Mouse (Mus musculus) neural tube, embryonic 14.5 days (tissue): ENCODE measurements around the gene Pitpnm2. TPM values are rescaled to one million over a fixed set of nuclear protein-coding genes. Genes with fewer than 3 reads are reported as not detected.

ENCODE experiments used
- ATAC-seq: fragments of 200-750 bp; cut with Nextera tagmentation; 2 replicates; pipeline ENCODE4 v1.8.0; 2017; ENCODE audit warnings: low read depth, mild to moderate bottlenecking, moderate TSS enrichment, moderate library complexity
- H3K27ac ChIP-seq: fragments of 300-500 bp; sonication (generic); 2 replicates; pipeline ENCODE4 v1.5.1; 2014; ENCODE audit warnings: low read depth, mild to moderate bottlenecking, control low read depth, low read length, moderate library complexity, mixed read lengths
- H3K27me3 ChIP-seq: fragments of 300-500 bp; sonication (generic); 2 replicates; pipeline ENCODE4 v1.6.1; 2014; ENCODE audit warnings: low read length; ENCODE audit not compliant: control insufficient read depth, insufficient read depth
- H3K36me3 ChIP-seq: fragments of 300-500 bp; sonication (generic); 2 replicates; pipeline ENCODE4 v1.6.1; 2014; ENCODE audit warnings: low read length, mixed read lengths; ENCODE audit not compliant: control insufficient read depth, insufficient read depth
- H3K4me1 ChIP-seq: fragments of 300-500 bp; sonication (generic); 2 replicates; pipeline ENCODE4 v1.6.1; 2014; ENCODE audit warnings: low read length; ENCODE audit not compliant: control insufficient read depth, insufficient read depth
- H3K4me2 ChIP-seq: fragments of 300-500 bp; sonication (generic); 2 replicates; pipeline ENCODE4 v1.6.1; 2014; ENCODE audit warnings: mild to moderate bottlenecking, low read depth, low read length, control low read depth
- H3K4me3 ChIP-seq: fragments of 300-500 bp; sonication (generic); 2 replicates; pipeline ENCODE4 v1.5.1; 2014; ENCODE audit warnings: low read depth, low read length, control low read depth, mixed read lengths
- H3K9ac ChIP-seq: fragments of 300-500 bp; sonication (generic); replicated peaks from 2 replicates; pipeline ENCODE4 v1.6.1; 2014; ENCODE audit warnings: low read depth, mild to moderate bottlenecking, control low read depth, low read length, mixed read lengths
- H3K9me3 ChIP-seq: fragments of 300-500 bp; sonication (generic); 2 replicates; pipeline ENCODE4 v1.6.1; 2016; ENCODE audit warnings: low read length; ENCODE audit not compliant: control insufficient read depth
- WGBS: fragments of 180-500 bp; shearing (Covaris S2); extraction: QIAGEN DNeasy Blood & Tissue Kit; methylation state at CpG from one replicate; pipeline ENCODE4 v1.1.7; 2014; 5-methylcytosine and 5-hydroxymethylcytosine counted together
- polyA plus RNA-seq: library from polyadenylated mRNA; unstranded; fragments of >200 nt; fragmentation: Nextera tagmentation; extraction: Ambion mirVana; gene quantifications from 2 replicates; pipeline ENCODE4 v1.2.1, GENCODE M21; 2014

Gene Pitpnm2
- polyA plus RNA-seq, 1 experiment from 2014 or later: 14.3 TPM

DNA sequence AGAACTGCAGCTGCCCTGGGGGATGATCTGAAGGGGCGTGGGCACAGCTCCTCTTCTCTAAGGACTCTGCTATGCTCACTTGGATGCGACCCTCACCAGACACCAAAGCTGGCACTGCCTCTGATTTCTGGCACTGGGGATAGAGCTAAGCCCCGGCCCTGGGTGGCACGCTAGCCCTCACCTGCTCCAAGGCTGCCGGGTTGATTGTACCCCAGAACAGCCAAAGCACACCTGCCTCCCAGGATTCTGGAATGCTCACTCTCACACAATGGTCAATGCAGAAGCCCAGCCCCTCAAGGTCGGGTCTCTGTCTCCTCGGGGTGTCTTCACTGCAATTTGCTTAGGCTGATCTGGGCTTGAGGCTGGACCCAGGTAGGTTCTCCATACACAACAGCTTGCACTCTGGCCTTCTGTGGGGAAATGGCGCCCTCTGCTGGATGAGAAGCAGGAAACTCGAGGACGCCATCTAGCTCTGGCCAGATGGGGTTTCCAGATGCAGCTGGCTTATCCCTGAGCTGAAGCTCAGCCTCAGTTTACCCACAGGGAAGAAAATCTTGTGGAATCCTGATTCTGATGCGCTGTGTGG, 164.9 kb downstream of the Pitpnm2 start:
- no peaks in the 10 kb centered on the region for H3K36me3 ChIP-seq
- H3K27ac ChIP-seq: no peak overlapping the region
- no peaks in the 10 kb centered on the region for H3K9me3 ChIP-seq
- H3K4me3 ChIP-seq: no peak overlapping the region
- 41% methylated on average over 11 of the region's 11 CpGs for WGBS
- no peak overlapping the region for H3K4me2 ChIP-seq
- no peak overlapping the region for H3K9ac ChIP-seq
- H3K27me3 ChIP-seq: no peaks in the 10 kb centered on the region
- ATAC-seq: peak; percentile 70; the same call in 1 of the 2 replicates
- no peaks in the 10 kb centered on the region for H3K4me1 ChIP-seq

DNA sequence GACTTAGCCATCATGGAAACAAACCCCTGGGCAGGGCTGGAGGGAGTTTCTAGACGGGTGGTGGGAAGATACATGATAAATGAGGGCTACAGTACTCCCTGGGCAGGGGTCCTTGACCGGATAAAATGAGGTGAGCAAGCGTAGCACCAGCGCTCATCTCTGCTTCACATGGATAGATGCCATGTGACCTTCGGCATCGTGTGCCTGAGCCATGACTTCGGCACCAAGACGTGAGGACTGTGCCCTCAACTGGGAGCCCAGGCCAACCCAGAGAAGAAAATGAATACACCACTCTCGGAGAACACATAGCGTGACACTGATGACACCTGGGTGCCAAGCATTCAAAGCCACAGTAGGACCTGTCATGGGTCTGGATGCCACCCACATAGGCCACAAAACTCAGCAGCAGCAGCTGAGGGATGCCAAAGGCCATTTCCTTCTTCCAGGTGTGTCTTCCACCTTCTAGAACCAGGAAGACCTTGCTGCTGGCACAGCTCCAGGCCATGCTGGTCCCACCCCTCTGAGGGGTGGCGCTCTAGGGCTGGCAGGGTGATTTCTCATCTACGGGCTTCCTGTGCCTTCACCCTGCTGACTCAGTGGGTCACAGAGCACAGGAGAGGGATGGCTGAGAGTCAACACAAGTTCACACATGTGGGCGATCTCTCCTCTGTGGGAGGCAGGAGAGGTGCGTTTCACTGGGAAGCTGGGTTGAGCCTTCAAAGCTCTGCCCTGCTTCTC, 165.5 kb downstream of the Pitpnm2 start:
- no peak overlapping the region for H3K4me2 ChIP-seq
- WGBS: 87% methylated on average over 14 of the region's 14 CpGs
- H3K27ac ChIP-seq: no peak overlapping the region
- no peaks in the 10 kb centered on the region for H3K4me1 ChIP-seq
- H3K36me3 ChIP-seq: no peaks in the 10 kb centered on the region
- no peak overlapping the region for H3K9ac ChIP-seq
- H3K4me3 ChIP-seq: no peak overlapping the region
- no peak for ATAC-seq
- H3K27me3 ChIP-seq: no peaks in the 10 kb centered on the region
- H3K9me3 ChIP-seq: no peaks in the 10 kb centered on the region

DNA sequence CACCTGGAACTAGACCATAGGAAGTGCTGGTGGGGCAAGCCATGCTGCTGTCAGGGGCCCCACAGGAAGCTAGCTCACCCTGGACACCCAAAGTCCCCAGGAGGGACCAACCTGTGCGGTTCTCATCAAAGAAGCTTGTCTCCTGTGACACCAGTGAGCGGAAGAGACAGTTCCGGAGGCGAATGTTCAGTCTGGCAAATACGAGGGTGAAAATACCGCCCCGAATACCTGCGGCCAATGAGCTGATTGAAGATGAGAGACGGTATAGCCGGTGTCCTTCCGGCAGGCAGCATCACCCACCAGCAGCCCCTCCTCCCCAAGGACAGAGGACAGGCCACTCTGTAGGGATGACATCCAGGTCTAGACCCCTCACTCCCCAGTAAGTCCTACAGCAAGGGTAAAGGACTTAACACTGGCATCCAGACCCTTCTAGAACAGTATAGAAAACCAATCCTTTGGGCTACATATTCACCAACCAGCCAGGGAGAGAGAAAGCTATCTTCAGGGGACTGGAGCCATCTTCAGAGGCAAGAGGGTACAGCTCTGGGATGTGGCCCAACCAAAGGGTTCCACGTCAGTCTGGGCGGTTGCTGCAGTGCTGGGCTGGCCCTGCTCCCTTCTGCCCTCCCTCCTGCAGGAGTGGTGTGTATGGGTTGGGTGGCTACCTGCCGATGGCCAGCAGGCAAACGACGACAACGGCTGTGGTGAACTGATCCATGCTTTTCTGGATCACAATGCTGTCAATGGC, 166.4 kb downstream of the Pitpnm2 start:
- Histone ChIP-seq H3K27me3 (no peaks in the 10 kb centered on the region), H3K4me3 (no peak overlapping the region), H3K4me2 (no peak overlapping the region), H3K27ac (no peak overlapping the region), H3K9ac (no peak overlapping the region), H3K4me1 (0 out of 2 replicates have a peak, but pooled peaks cover 5% of the 10 kb centered on the region), H3K36me3 (no peaks in the 10 kb centered on the region), H3K9me3 (no peaks in the 10 kb centered on the region)
- 87% methylated on average over 17 of the region's 17 CpGs for WGBS
- no peak for ATAC-seq

DNA sequence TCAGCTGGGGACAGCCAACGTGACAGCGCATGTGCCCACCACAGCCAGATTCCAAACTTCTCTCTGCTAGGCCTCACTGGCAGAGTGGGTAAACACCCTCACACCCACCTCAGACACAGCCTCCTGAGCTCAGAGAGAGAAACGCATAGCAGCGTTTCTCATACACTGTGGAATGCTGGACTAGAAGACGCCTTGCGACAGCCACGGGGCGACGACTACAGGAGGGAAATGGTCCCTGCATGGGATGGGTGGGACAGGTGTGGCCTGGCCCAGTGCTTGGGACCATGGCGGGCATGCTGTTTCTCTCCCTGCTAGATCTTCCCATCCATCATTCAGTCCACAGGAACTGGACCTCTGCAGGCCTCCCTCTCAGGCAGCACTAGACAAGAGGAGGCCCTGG, 167.1 kb downstream of the Pitpnm2 start:
- H3K4me3 ChIP-seq: no peak overlapping the region
- no peaks in the 10 kb centered on the region for H3K27me3 ChIP-seq
- H3K9ac ChIP-seq: no peak overlapping the region
- 0 out of 2 replicates have a peak, but pooled peaks cover 7% of the 10 kb centered on the region for H3K4me1 ChIP-seq
- no peak overlapping the region for H3K27ac ChIP-seq
- no peak overlapping the region for H3K4me2 ChIP-seq
- no peaks in the 10 kb centered on the region for H3K36me3 ChIP-seq
- 90% methylated on average over 10 of the region's 10 CpGs for WGBS
- ATAC-seq: no peak
- H3K9me3 ChIP-seq: no peaks in the 10 kb centered on the region

DNA sequence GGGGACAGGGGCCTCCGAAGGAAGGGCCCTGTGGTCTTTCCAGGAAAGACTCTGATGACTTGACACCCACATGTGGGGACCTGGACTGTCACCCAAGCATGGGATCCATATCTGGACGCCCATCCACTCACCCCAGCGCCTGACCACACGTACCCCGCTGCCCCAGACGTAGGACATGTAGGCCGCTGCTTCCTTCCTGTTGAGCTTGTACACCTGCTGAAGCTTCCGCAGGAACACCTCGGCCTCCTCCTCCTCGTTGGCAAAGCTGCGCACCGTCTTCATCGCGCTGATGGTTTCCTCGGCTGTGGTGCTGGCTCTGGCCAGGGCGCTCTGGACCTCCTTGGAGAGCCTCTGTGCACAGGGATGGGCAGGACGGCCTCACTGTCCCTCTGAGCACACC, 169.7 kb downstream of the Pitpnm2 start:
- Histone ChIP-seq H3K4me2 (no peak overlapping the region), H3K27ac (no peak overlapping the region), H3K9me3 (no peaks in the 10 kb centered on the region), H3K4me3 (no peak overlapping the region), H3K9ac (no peak overlapping the region), H3K27me3 (no peaks in the 10 kb centered on the region), H3K36me3 (no peaks in the 10 kb centered on the region), H3K4me1 (0 out of 2 replicates have a peak, but pooled peaks cover 7% of the 10 kb centered on the region)
- ATAC-seq: no peak
- 96% methylated on average over 17 of the region's 17 CpGs for WGBS

DNA sequence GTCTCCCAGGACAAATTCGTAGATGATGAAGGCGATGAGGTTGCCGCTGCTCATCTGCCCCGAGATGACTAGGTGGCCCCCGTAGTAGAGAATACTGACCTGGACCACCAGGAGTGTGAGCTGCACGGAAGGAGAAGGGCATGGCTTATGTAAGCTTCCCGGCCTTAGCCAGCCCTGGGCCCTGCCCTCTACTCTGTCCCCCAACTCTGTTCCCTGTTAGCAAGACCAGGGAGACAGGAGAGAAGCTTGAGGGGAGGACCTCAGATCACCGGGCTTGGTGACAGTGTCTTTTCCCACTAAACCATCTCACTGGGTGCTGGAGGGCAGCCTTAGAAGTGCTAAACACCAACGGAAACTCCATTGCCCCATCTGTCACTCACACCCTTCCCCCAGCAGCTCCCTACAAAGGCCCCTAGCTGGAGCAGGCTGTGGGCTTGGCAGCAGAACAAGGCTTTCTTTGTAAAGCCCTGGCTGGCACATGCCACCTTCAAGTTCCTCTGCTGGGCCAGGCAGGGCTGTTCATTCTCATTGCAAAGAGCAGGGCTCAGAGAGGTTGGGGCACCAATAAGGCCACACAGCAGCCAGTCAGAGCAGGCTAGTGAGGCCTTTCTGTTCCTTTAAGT, 170.7 kb downstream of the Pitpnm2 start:
- no peak overlapping the region for H3K4me2 ChIP-seq
- no peaks in the 10 kb centered on the region for H3K9me3 ChIP-seq
- H3K4me1 ChIP-seq: 0 out of 2 replicates have a peak, but pooled peaks cover 7% of the 10 kb centered on the region
- no peak overlapping the region for H3K4me3 ChIP-seq
- 60% methylated on average over 9 of the region's 9 CpGs for WGBS
- H3K27me3 ChIP-seq: no peaks in the 10 kb centered on the region
- no peaks in the 10 kb centered on the region for H3K36me3 ChIP-seq
- no peak overlapping the region for H3K9ac ChIP-seq
- peak; percentile 86; the same call in 1 of the 2 replicates for ATAC-seq
- H3K27ac ChIP-seq: 0 out of 2 replicates have a peak overlapping the region, but pooled peaks have one; percentile 58

DNA sequence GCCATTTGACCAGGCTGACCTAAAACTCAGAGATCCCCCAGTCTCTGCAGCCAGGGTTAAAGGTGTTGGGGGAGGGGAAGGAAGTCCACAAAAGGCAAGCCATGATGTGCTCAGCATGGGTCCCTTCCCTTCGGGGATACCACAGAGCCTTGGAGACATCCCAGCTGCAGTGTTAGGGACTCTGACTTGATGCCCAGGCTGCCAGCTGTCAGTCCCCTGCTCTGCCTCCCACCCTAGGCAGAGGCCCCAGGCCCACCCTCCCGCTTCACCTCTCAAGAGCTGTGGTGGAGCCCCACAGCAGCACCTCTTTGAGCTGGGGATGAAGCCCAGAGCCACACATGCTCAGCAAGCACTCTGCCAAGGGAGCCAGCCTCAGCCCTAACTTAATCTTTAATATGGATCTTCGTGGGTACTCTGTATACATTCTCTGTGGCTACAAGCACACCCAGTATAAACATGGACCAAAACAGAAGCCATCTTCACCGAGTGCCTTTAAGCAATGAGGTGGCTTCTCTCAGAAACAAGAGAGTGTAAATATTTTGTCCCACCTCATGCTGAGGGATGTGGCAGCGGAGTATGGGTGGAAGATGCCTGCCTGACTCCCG, 171.6 kb downstream of the Pitpnm2 start:
- no peak for ATAC-seq
- Histone ChIP-seq H3K27me3 (no peaks in the 10 kb centered on the region), H3K9me3 (no peaks in the 10 kb centered on the region), H3K27ac (no peak overlapping the region), H3K4me3 (no peak overlapping the region), H3K4me2 (no peak overlapping the region), H3K4me1 (0 out of 2 replicates have a peak, but pooled peaks cover 7% of the 10 kb centered on the region), H3K9ac (no peak overlapping the region), H3K36me3 (no peaks in the 10 kb centered on the region)
- WGBS: 57% methylated on average over 6 of the region's 6 CpGs

DNA sequence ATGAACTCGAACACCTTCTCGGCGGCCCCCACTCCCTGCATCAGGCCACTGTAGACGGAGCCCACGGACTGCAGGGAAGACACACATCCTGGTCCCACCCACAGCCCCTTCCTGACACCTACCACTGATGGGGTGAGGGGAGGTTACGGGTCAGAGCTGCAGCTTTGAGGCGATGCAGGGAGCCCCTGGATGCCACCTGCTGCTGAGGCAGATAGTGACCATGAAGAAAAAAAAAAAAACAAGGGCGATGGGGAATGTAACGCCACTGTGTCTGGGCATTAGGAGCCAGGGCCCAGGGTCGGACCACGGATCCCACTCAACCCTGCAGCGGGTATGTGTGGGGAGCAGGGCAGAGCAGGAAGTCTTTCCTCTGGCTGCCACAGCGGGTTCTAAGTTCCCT, 172.3 kb downstream of the Pitpnm2 start:
- Histone ChIP-seq H3K4me2 (no peak overlapping the region), H3K9me3 (no peaks in the 10 kb centered on the region), H3K9ac (no peak overlapping the region), H3K4me3 (no peak overlapping the region), H3K27ac (no peak overlapping the region), H3K36me3 (no peaks in the 10 kb centered on the region), H3K4me1 (0 out of 2 replicates have a peak, but pooled peaks cover 7% of the 10 kb centered on the region), H3K27me3 (no peaks in the 10 kb centered on the region)
- no peak for ATAC-seq
- 84% methylated on average over 13 of the region's 13 CpGs for WGBS
